In genomic region chr10:5322562-5322961, GRCm38 (mm10) we compare ENCODE assay signal across 19 mouse cellular contexts.
DNase-seq lines count a peak whose midpoint lies in the region; ATAC-seq and TF ChIP-seq lines count a peak whose summit lies in the region.
"Had no signal": no experiment of that assay in that cellular context is flagged by ENCODE, and none has a peak within 500 bp of the region (broad histone marks: within the 10 kb centered on the region; RNA-seq: fewer than 3 reads in every experiment).

No protein-coding gene starts in this region.

- 0 out of 2 replicates have a peak, but pooled peaks have one; percentile 12 for TF ChIP-seq EP300 in ES-Bruce4 (IDR thresholded peaks at IDR 0.05; ENCODE audit: insufficient read depth, low read depth, low read length)

- no peaks in the 10 kb centered on the region for H3K27me3 ChIP-seq in ES-Bruce4 (ENCODE audit: control insufficient read depth, insufficient read depth, low read length, poor library complexity, severe bottlenecking)
- no peaks in the 10 kb centered on the region for H3K27me3 ChIP-seq in liver, embryonic 11.5 days (replicated peaks; ENCODE audit: control insufficient read depth, insufficient read depth, low read length)
- H3K27me3 ChIP-seq: hindbrain, embryonic 15.5 days; limb, embryonic 13.5 days; liver, embryonic 15.5 days; neural tube, embryonic 13.5 days had no signal

- no peak overlapping the region for H3K4me2 ChIP-seq in liver, embryonic 11.5 days
- H3K4me2 ChIP-seq: hindbrain, embryonic 15.5 days; limb, embryonic 13.5 days; liver, embryonic 15.5 days; neural tube, embryonic 13.5 days had no signal

- H3K4me1 ChIP-seq in ES-Bruce4 (ENCODE audit: control insufficient read depth, insufficient read depth, low read length), result no peaks in the 10 kb centered on the region
- H3K4me1 ChIP-seq in liver, embryonic 11.5 days (replicated peaks; ENCODE audit: control insufficient read depth, insufficient read depth, low read length), result no peaks in the 10 kb centered on the region
- H3K4me1 ChIP-seq: hindbrain, embryonic 15.5 days; limb, embryonic 13.5 days; liver, embryonic 15.5 days; neural tube, embryonic 13.5 days had no signal

- no peaks in the 10 kb centered on the region for H3K36me3 ChIP-seq in ES-Bruce4 (ENCODE audit: control insufficient read depth, insufficient read depth, low read length, poor library complexity, severe bottlenecking)
- no peaks in the 10 kb centered on the region for H3K36me3 ChIP-seq in liver, embryonic 11.5 days (ENCODE audit: control insufficient read depth, insufficient read depth, low read length)
- H3K36me3 ChIP-seq: hindbrain, embryonic 15.5 days; limb, embryonic 13.5 days; liver, embryonic 15.5 days; neural tube, embryonic 13.5 days had no signal

- no peak overlapping the region for H3K27ac ChIP-seq in ES-Bruce4 (ENCODE audit: insufficient read depth, low read length)
- H3K27ac ChIP-seq in liver, embryonic 11.5 days (ENCODE audit: low read depth, low read length), result no peak overlapping the region
- H3K27ac ChIP-seq: hindbrain, embryonic 15.5 days; kidney, postnatal 0 days; limb, embryonic 13.5 days; liver, embryonic 15.5 days; neural tube, embryonic 13.5 days; stomach, postnatal 0 days had no signal

- H3K4me3 ChIP-seq in ES-Bruce4 (ENCODE audit: low read depth, low read length), result no peak overlapping the region
- H3K4me3 ChIP-seq in liver, embryonic 11.5 days (ENCODE audit: low read depth, low read length), result no peak overlapping the region
- H3K4me3 ChIP-seq: erythroblast, embryonic 14.5 days; hindbrain, embryonic 15.5 days; limb, embryonic 13.5 days; liver, embryonic 15.5 days; neural tube, embryonic 13.5 days had no signal

- TF ChIP-seq POLR2A in ES-Bruce4 (IDR thresholded peaks at IDR 0.05; ENCODE audit: insufficient read depth, low read length), result no peak

- 0 out of 2 replicates have a peak, but pooled peaks have one; percentile 43 for ATAC-seq in cerebellum, adult (ENCODE audit: insufficient number of reproducible peaks, low FRiP score, low TSS enrichment)
- peak; percentile 74 to 92 for ATAC-seq in hematopoietic stem cell, adult 5-6 weeks (replicated peaks in 1 of 2; ENCODE audit: insufficient read depth in 1 of 2, low FRiP score in 2 of 2, low TSS enrichment in 1 of 2, low read depth in 1 of 2, poor library complexity in 2 of 2, severe bottlenecking in 2 of 2)
- no peak for ATAC-seq in monocyte, adult 5-6 weeks (replicated peaks; ENCODE audit: insufficient number of reproducible peaks, low FRiP score, low TSS enrichment, poor library complexity, severe bottlenecking)
- no peak for ATAC-seq in liver, embryonic 11.5 days (replicated peaks; ENCODE audit: low FRiP score)
- ATAC-seq: forebrain, embryonic 14.5 days; intestine, postnatal 0 days had no signal

- no peak for DNase-seq in cerebellum, postnatal 4 days (ENCODE audit: low spot score in 2 of 2)
- peak; percentile 71 for DNase-seq in cerebellum, adult 9-10 months
- no peak for DNase-seq in urinary bladder, adult 2 months (ENCODE audit: low spot score)
- no peak for DNase-seq in liver, embryonic 11.5 days (ENCODE audit: low spot score)
- DNase-seq: heart, postnatal 10 days; lung, postnatal 10 days had no signal

- H3K9me3 ChIP-seq in ES-Bruce4 (replicated peaks; ENCODE audit: control insufficient read depth, insufficient read depth, low read length, poor library complexity, severe bottlenecking), result no peaks in the 10 kb centered on the region
- no peaks in the 10 kb centered on the region for H3K9me3 ChIP-seq in liver, embryonic 11.5 days (ENCODE audit: control insufficient read depth, low read length)
- H3K9me3 ChIP-seq: hindbrain, embryonic 15.5 days; limb, embryonic 13.5 days; liver, embryonic 15.5 days; neural tube, embryonic 13.5 days had no signal

- TF ChIP-seq CTCF in ES-Bruce4 (IDR thresholded peaks at IDR 0.05; ENCODE audit: low read depth, low read length), result no peak

- no peak overlapping the region for H3K9ac ChIP-seq in ES-Bruce4 (ENCODE audit: low read depth, poor library complexity, severe bottlenecking)
- no peak overlapping the region for H3K9ac ChIP-seq in liver, embryonic 11.5 days (ENCODE audit: low read depth, low read length)
- H3K9ac ChIP-seq: hindbrain, embryonic 15.5 days; limb, embryonic 13.5 days; liver, embryonic 15.5 days; neural tube, embryonic 13.5 days had no signal

- WGBS in liver, embryonic 11.5 days, result 31% methylated on average over 7 of the region's 7 CpGs

Comparison
In these comparisons a context has a peak if more than half of its experiments do, and no peak if none do; other contexts are left out.
1. ATAC-seq: peak in cerebellum, adult (single experiment) and hematopoietic stem cell, adult 5-6 weeks (2 of 2); none in monocyte, adult 5-6 weeks (single experiment) and liver, embryonic 11.5 days (single experiment).